Mouse (Mus musculus): Measurements from ENCODE around the gene Kif26a. TPM values are rescaled to one million over a fixed set of nuclear protein-coding genes. Genes with fewer than 3 reads are reported as not detected.

Gene Kif26a
- polyA plus RNA-seq, 1 experiment = 0.98 TPM

GRCm38 (mm10) chr12:112107685-112108084, 38.3 kb upstream of the Kif26a start:
- TF ChIP-seq CTCF (IDR thresholded peaks at IDR 0.05; ENCODE audit: control insufficient read depth, insufficient read depth, insufficient replicate concordance, low read depth, low read length) (no peak), POLR2A (IDR thresholded peaks at IDR 0.05; ENCODE audit: control insufficient read depth, low read depth, low read length) (no peak)
- H3K27ac ChIP-seq (ENCODE audit: control insufficient read depth, insufficient read depth, low read depth, low read length) = no peak overlapping the region

GRCm38 (mm10) chr12:112108696-112109445, 37.1 kb upstream of the Kif26a start:
- no peak overlapping the region for H3K27ac ChIP-seq (ENCODE audit: control insufficient read depth, insufficient read depth, low read depth, low read length)
- no peak for TF ChIP-seq CTCF (IDR thresholded peaks at IDR 0.05; ENCODE audit: control insufficient read depth, insufficient read depth, insufficient replicate concordance, low read depth, low read length)
- TF ChIP-seq POLR2A (IDR thresholded peaks at IDR 0.05; ENCODE audit: control insufficient read depth, low read depth, low read length) = no peak
- H3K36me3 ChIP-seq (ENCODE audit: control insufficient read depth, insufficient read depth, low read length) = no peaks in the 10 kb centered on the region
- H3K4me3 ChIP-seq (ENCODE audit: control insufficient read depth, low read depth, low read length) = no peak overlapping the region
- H3K4me1 ChIP-seq (ENCODE audit: control insufficient read depth, insufficient read depth, low read length) = peaks cover 3% of the 10 kb centered on the region
- no peaks in the 10 kb centered on the region for H3K27me3 ChIP-seq (ENCODE audit: control insufficient read depth, insufficient read depth, low read length)

More at GRCm38 (mm10) chr12:112107685-112108084, 38.3 kb upstream of the Kif26a start:
- Histone ChIP-seq H3K36me3 (ENCODE audit: control insufficient read depth, insufficient read depth, low read length) (no peaks in the 10 kb centered on the region), H3K27me3 (ENCODE audit: control insufficient read depth, insufficient read depth, low read length) (no peaks in the 10 kb centered on the region), H3K4me1 (ENCODE audit: control insufficient read depth, insufficient read depth, low read length) (no peaks in the 10 kb centered on the region), H3K4me3 (ENCODE audit: control insufficient read depth, low read depth, low read length) (no peak overlapping the region)

GRCm38 (mm10) chr12:112109701-112110100, 36.3 kb upstream of the Kif26a start:
- H3K4me1 ChIP-seq (ENCODE audit: control insufficient read depth, insufficient read depth, low read length) = peaks cover 3% of the 10 kb centered on the region
- no peak overlapping the region for H3K4me3 ChIP-seq (ENCODE audit: control insufficient read depth, low read depth, low read length)
- no peak for TF ChIP-seq POLR2A (IDR thresholded peaks at IDR 0.05; ENCODE audit: control insufficient read depth, low read depth, low read length)
- no peak for TF ChIP-seq CTCF (IDR thresholded peaks at IDR 0.05; ENCODE audit: control insufficient read depth, insufficient read depth, insufficient replicate concordance, low read depth, low read length)
- no peaks in the 10 kb centered on the region for H3K27me3 ChIP-seq (ENCODE audit: control insufficient read depth, insufficient read depth, low read length)
- no peak overlapping the region for H3K27ac ChIP-seq (ENCODE audit: control insufficient read depth, insufficient read depth, low read depth, low read length)
- H3K36me3 ChIP-seq (ENCODE audit: control insufficient read depth, insufficient read depth, low read length) = no peaks in the 10 kb centered on the region

- Histone ChIP-seq H3K27me3 (ENCODE audit: control insufficient read depth, insufficient read depth, low read length) (no peaks in the 10 kb centered on the region), H3K27ac (ENCODE audit: control insufficient read depth, insufficient read depth, low read depth, low read length) (no peak overlapping the region), H3K4me1 (ENCODE audit: control insufficient read depth, insufficient read depth, low read length) (peaks cover 3% of the 10 kb centered on the region), H3K36me3 (ENCODE audit: control insufficient read depth, insufficient read depth, low read length) (no peaks in the 10 kb centered on the region), H3K4me3 (ENCODE audit: control insufficient read depth, low read depth, low read length) (no peak overlapping the region)
- TF ChIP-seq CTCF (IDR thresholded peaks at IDR 0.05; ENCODE audit: control insufficient read depth, insufficient read depth, insufficient replicate concordance, low read depth, low read length) (no peak), POLR2A (IDR thresholded peaks at IDR 0.05; ENCODE audit: control insufficient read depth, low read depth, low read length) (0 out of 2 replicates have a peak, but pooled peaks have one; percentile 6)
These were observed 34.7 kb upstream of the Kif26a start for GRCm38 (mm10) chr12:112111323-112111722.

- H3K27ac ChIP-seq (ENCODE audit: control insufficient read depth, insufficient read depth, low read depth, low read length) = no peak overlapping the region
- H3K4me1 ChIP-seq (ENCODE audit: control insufficient read depth, insufficient read depth, low read length) = peaks cover 3% of the 10 kb centered on the region
- H3K27me3 ChIP-seq (ENCODE audit: control insufficient read depth, insufficient read depth, low read length) = no peaks in the 10 kb centered on the region
- TF ChIP-seq CTCF (IDR thresholded peaks at IDR 0.05; ENCODE audit: control insufficient read depth, insufficient read depth, insufficient replicate concordance, low read depth, low read length) (no peak), POLR2A (IDR thresholded peaks at IDR 0.05; ENCODE audit: control insufficient read depth, low read depth, low read length) (no peak)
- H3K36me3 ChIP-seq (ENCODE audit: control insufficient read depth, insufficient read depth, low read length) = no peaks in the 10 kb centered on the region
- H3K4me3 ChIP-seq (ENCODE audit: control insufficient read depth, low read depth, low read length) = no peak overlapping the region
These were observed 33.8 kb upstream of the Kif26a start for GRCm38 (mm10) chr12:112112235-112112634.

- H3K4me3 ChIP-seq (ENCODE audit: control insufficient read depth, low read depth, low read length) = no peak overlapping the region
- H3K27ac ChIP-seq (ENCODE audit: control insufficient read depth, insufficient read depth, low read depth, low read length) = no peak overlapping the region
- no peaks in the 10 kb centered on the region for H3K27me3 ChIP-seq (ENCODE audit: control insufficient read depth, insufficient read depth, low read length)
These were observed 33.2 kb upstream of the Kif26a start for GRCm38 (mm10) chr12:112112686-112113396.

GRCm38 (mm10) chr12:112113710-112114109, 32.3 kb upstream of the Kif26a start:
- H3K4me1 ChIP-seq (ENCODE audit: control insufficient read depth, insufficient read depth, low read length) = peaks cover 3% of the 10 kb centered on the region
- no peak overlapping the region for H3K27ac ChIP-seq (ENCODE audit: control insufficient read depth, insufficient read depth, low read depth, low read length)
- TF ChIP-seq POLR2A (IDR thresholded peaks at IDR 0.05; ENCODE audit: control insufficient read depth, low read depth, low read length) (no peak), CTCF (IDR thresholded peaks at IDR 0.05; ENCODE audit: control insufficient read depth, insufficient read depth, insufficient replicate concordance, low read depth, low read length) (peak; percentile 99)
- no peak overlapping the region for H3K4me3 ChIP-seq (ENCODE audit: control insufficient read depth, low read depth, low read length)
- H3K36me3 ChIP-seq (ENCODE audit: control insufficient read depth, insufficient read depth, low read length) = no peaks in the 10 kb centered on the region
- no peaks in the 10 kb centered on the region for H3K27me3 ChIP-seq (ENCODE audit: control insufficient read depth, insufficient read depth, low read length)

More at GRCm38 (mm10) chr12:112112686-112113396, 33.2 kb upstream of the Kif26a start:
- Histone ChIP-seq H3K36me3 (ENCODE audit: control insufficient read depth, insufficient read depth, low read length) (no peaks in the 10 kb centered on the region), H3K4me1 (ENCODE audit: control insufficient read depth, insufficient read depth, low read length) (peaks cover 3% of the 10 kb centered on the region)
- TF ChIP-seq CTCF (IDR thresholded peaks at IDR 0.05; ENCODE audit: control insufficient read depth, insufficient read depth, insufficient replicate concordance, low read depth, low read length) (no peak), POLR2A (IDR thresholded peaks at IDR 0.05; ENCODE audit: control insufficient read depth, low read depth, low read length) (no peak)

Data from testis, adult 2 months (tissue).